Mouse (Mus musculus) MEL (cell line): ENCODE data around the gene Slc44a2. TPM values are rescaled to one million over a fixed set of nuclear protein-coding genes. Genes with fewer than 3 reads are reported as not detected.

Experiments
- DNase-seq: peaks from one replicate; pipeline ENCODE4 v3.0.0; 2011; ENCODE audit warnings: low read depth, low spot score
- H3K27ac ChIP-seq: 2 replicates; pipeline ENCODE4 v1.5.1; 2012; ENCODE audit warnings: low read depth, mild to moderate bottlenecking, control low read depth, low read length, moderate library complexity; ENCODE audit not compliant: control insufficient read depth
- H3K27me3 ChIP-seq, 2 experiments: fragments of 150-350 bp in 1 of 2; sonication (generic) in 1 of 2; 2 replicates each; pipeline ENCODE4 v1.6.1; 2012; ENCODE audit warnings: low read length in 2 of 2, mild to moderate bottlenecking in 2 of 2, improper control_type of control experiment in 1 of 2, moderate library complexity in 1 of 2; ENCODE audit not compliant: insufficient read depth in 2 of 2, control insufficient read depth in 1 of 2
- H3K36me3 ChIP-seq, 2 experiments: 2 replicates each; pipeline ENCODE4 v1.6.1; 2012 to 2014; ENCODE audit warnings: low read length in 2 of 2, improper control_type of control experiment in 1 of 2, inconsistent platforms in 1 of 2, mild to moderate bottlenecking in 1 of 2; ENCODE audit not compliant: insufficient read depth in 2 of 2, control insufficient read depth in 1 of 2
- H3K4me1 ChIP-seq, 2 experiments: fragments of 150-350 bp in 1 of 2; sonication (generic) in 1 of 2; 2 replicates each; pipeline ENCODE4 v1.6.1; 2012; ENCODE audit warnings: low read length in 2 of 2, improper control_type of control experiment in 1 of 2, mild to moderate bottlenecking in 1 of 2; ENCODE audit not compliant: insufficient read depth in 2 of 2, control insufficient read depth in 1 of 2
- H3K4me3 ChIP-seq, 2 experiments: fragments of 150-350 bp in 1 of 2; sonication (generic) in 1 of 2; 2 replicates each; pipeline ENCODE4 v1.5.1; 2012; ENCODE audit warnings: low read depth in 2 of 2, low read length in 2 of 2, mild to moderate bottlenecking in 2 of 2, moderate library complexity in 2 of 2, control low read depth in 1 of 2, improper control_type of control experiment in 1 of 2; ENCODE audit not compliant: control insufficient read depth in 1 of 2, insufficient read depth in 1 of 2
- H3K79me2 ChIP-seq: 2 replicates; pipeline ENCODE4 v1.6.1; 2012; ENCODE audit warnings: mild to moderate bottlenecking, low read length, moderate library complexity; ENCODE audit not compliant: control insufficient read depth, poor library complexity, insufficient read depth
- H3K9ac ChIP-seq: 2 replicates; pipeline ENCODE4 v1.6.1; 2012; ENCODE audit warnings: low read depth, mild to moderate bottlenecking, control low read depth, low read length, moderate library complexity; ENCODE audit not compliant: control insufficient read depth, poor library complexity, severe bottlenecking
- H3K9me3 ChIP-seq: fragments of 150-350 bp; sonication (generic); replicated peaks from 2 replicates; pipeline ENCODE4 v1.6.1; 2012; ENCODE audit warnings: mild to moderate bottlenecking, low read length, improper control_type of control experiment, moderate library complexity; ENCODE audit not compliant: insufficient read depth
- BHLHE40 ChIP-seq: IDR thresholded peaks from 2 replicates; pipeline ENCODE4 v1.6.1; 2012; ENCODE audit warnings: low read depth, mild to moderate bottlenecking, inconsistent platforms, low read length, improper control_type of control experiment, borderline replicate concordance
- CHD1 ChIP-seq: IDR thresholded peaks from 2 replicates; pipeline ENCODE4 v1.6.1; 2012; ENCODE audit warnings: low read depth, mild to moderate bottlenecking, inconsistent platforms, low read length, improper control_type of control experiment
- CHD2 ChIP-seq: IDR thresholded peaks from 2 replicates; pipeline ENCODE4 v1.6.1; 2011; ENCODE audit warnings: low read length, improper control_type of control experiment
- CTCF ChIP-seq, 3 experiments: IDR thresholded peaks in 2 of 3; conservative IDR thresholded peaks in 1 of 3; 2 replicates each; pipeline ENCODE4 v1.5.1; 2011 to 2012; ENCODE audit warnings: low read length in 3 of 3, low read depth in 2 of 3, mild to moderate bottlenecking in 2 of 3, improper control_type of control experiment in 1 of 3, inconsistent platforms in 1 of 3, mixed read lengths in 1 of 3, moderate library complexity in 1 of 3; ENCODE audit not compliant: control insufficient read depth in 1 of 3, insufficient read depth in 1 of 3, poor library complexity in 1 of 3, severe bottlenecking in 1 of 3
- EP300 ChIP-seq, 2 experiments: IDR thresholded peaks; 2 replicates each; pipeline ENCODE4 v1.6.1; 2011; ENCODE audit warnings: improper control_type of control experiment in 2 of 2, low read length in 2 of 2, low read depth in 1 of 2, mild to moderate bottlenecking in 1 of 2
- ETS1 ChIP-seq: IDR thresholded peaks from 2 replicates; pipeline ENCODE4 v1.6.1; 2012; ENCODE audit warnings: low read depth, mild to moderate bottlenecking, inconsistent platforms, low read length, improper control_type of control experiment, moderate library complexity
- GABPA ChIP-seq: IDR thresholded peaks from 2 replicates; pipeline ENCODE4 v1.6.1; 2012; ENCODE audit warnings: low read depth, mild to moderate bottlenecking, inconsistent platforms, low read length, improper control_type of control experiment, moderate library complexity
- GATA1 ChIP-seq: IDR thresholded peaks from 2 replicates; pipeline ENCODE4 v1.6.1; 2011; ENCODE audit warnings: low read depth, low read length, improper control_type of control experiment
- HCFC1 ChIP-seq: IDR thresholded peaks from 2 replicates; pipeline ENCODE4 v1.6.1; 2012; ENCODE audit warnings: low read depth, mild to moderate bottlenecking, inconsistent platforms, low read length, improper control_type of control experiment, moderate library complexity
- MAX ChIP-seq: IDR thresholded peaks from 2 replicates; pipeline ENCODE4 v1.6.1; 2011; ENCODE audit warnings: low read length, improper control_type of control experiment
- MAZ ChIP-seq: IDR thresholded peaks from 2 replicates; pipeline ENCODE4 v1.6.1; 2012; ENCODE audit warnings: low read depth, mild to moderate bottlenecking, inconsistent platforms, low read length, improper control_type of control experiment
- MEF2A ChIP-seq: IDR thresholded peaks from 2 replicates; pipeline ENCODE4 v1.6.1; 2014; ENCODE audit warnings: low read depth, mild to moderate bottlenecking, inconsistent platforms, low read length, improper control_type of control experiment; ENCODE audit not compliant: poor library complexity, insufficient replicate concordance, severe bottlenecking; ENCODE audit errors: extremely low read depth
- MXI1 ChIP-seq: IDR thresholded peaks from 2 replicates; pipeline ENCODE4 v1.6.1; 2011; ENCODE audit warnings: mild to moderate bottlenecking, low read depth, low read length, improper control_type of control experiment
- MYC ChIP-seq: IDR thresholded peaks from 2 replicates; pipeline ENCODE4 v1.6.1; 2011; ENCODE audit warnings: low read depth, mild to moderate bottlenecking, low read length, improper control_type of control experiment, moderate library complexity
- NRF1 ChIP-seq: IDR thresholded peaks from 2 replicates; pipeline ENCODE4 v1.6.1; 2014; ENCODE audit warnings: low read depth, mild to moderate bottlenecking, inconsistent platforms, low read length, improper control_type of control experiment, moderate library complexity; ENCODE audit not compliant: poor library complexity, insufficient read depth, severe bottlenecking
- POLR2A ChIP-seq, 2 experiments: IDR thresholded peaks; 2 replicates each; pipeline ENCODE4 v1.6.1; 2011 to 2012; ENCODE audit warnings: low read length in 2 of 2, mild to moderate bottlenecking in 2 of 2, control low read depth in 1 of 2, improper control_type of control experiment in 1 of 2, low read depth in 1 of 2, moderate library complexity in 1 of 2; ENCODE audit not compliant: control insufficient read depth in 1 of 2, insufficient read depth in 1 of 2, poor library complexity in 1 of 2
- POLR2AphosphoS2 ChIP-seq: IDR thresholded peaks from 2 replicates; pipeline ENCODE4 v1.6.1; 2011; ENCODE audit warnings: low read length, improper control_type of control experiment
- RAD21 ChIP-seq: IDR thresholded peaks from 2 replicates; pipeline ENCODE4 v1.6.1; 2011; ENCODE audit warnings: mild to moderate bottlenecking, low read depth, low read length, improper control_type of control experiment
- RCOR1 ChIP-seq: IDR thresholded peaks from 2 replicates; pipeline ENCODE4 v1.6.1; 2012; ENCODE audit warnings: low read depth, mild to moderate bottlenecking, inconsistent platforms, low read length, improper control_type of control experiment
- SIN3A ChIP-seq: IDR thresholded peaks from 2 replicates; pipeline ENCODE4 v1.6.1; 2012; ENCODE audit warnings: low read length, improper control_type of control experiment, inconsistent platforms
- SMC3 ChIP-seq: IDR thresholded peaks from 2 replicates; pipeline ENCODE4 v1.6.1; 2011; ENCODE audit warnings: low read depth, low read length, improper control_type of control experiment
- TAL1 ChIP-seq: IDR thresholded peaks from 2 replicates; pipeline ENCODE4 v1.6.1; 2012; ENCODE audit warnings: mild to moderate bottlenecking, inconsistent platforms, low read length, moderate library complexity, mixed read lengths
- TBP ChIP-seq: IDR thresholded peaks from 2 replicates; pipeline ENCODE4 v1.8.0; 2011; ENCODE audit warnings: low read depth, low read length, improper control_type of control experiment
- TCF12 ChIP-seq: IDR thresholded peaks from 2 replicates; pipeline ENCODE4 v1.6.1; 2014; ENCODE audit warnings: low read depth, mild to moderate bottlenecking, inconsistent platforms, low read length, improper control_type of control experiment, moderate library complexity
- USF1 ChIP-seq: IDR thresholded peaks from 2 replicates; pipeline ENCODE4 v1.6.1; 2014; ENCODE audit warnings: low read depth, mild to moderate bottlenecking, inconsistent platforms, low read length, improper control_type of control experiment, moderate library complexity
- ZC3H11A ChIP-seq: IDR thresholded peaks from 2 replicates; pipeline ENCODE4 v1.6.1; 2012; ENCODE audit warnings: low read depth, mild to moderate bottlenecking, inconsistent platforms, low read length, improper control_type of control experiment
- ZKSCAN1 ChIP-seq: IDR thresholded peaks from 2 replicates; pipeline ENCODE4 v1.6.1; 2012; ENCODE audit warnings: low read depth, mild to moderate bottlenecking, inconsistent platforms, low read length, improper control_type of control experiment, moderate library complexity
- ZMIZ1 ChIP-seq: IDR thresholded peaks from 2 replicates; pipeline ENCODE4 v1.6.1; 2012; ENCODE audit warnings: low read depth, mild to moderate bottlenecking, inconsistent platforms, low read length, improper control_type of control experiment, moderate library complexity
- ZNF384 ChIP-seq: IDR thresholded peaks from 2 replicates; pipeline ENCODE4 v1.6.1; 2012; ENCODE audit warnings: low read depth, mild to moderate bottlenecking, inconsistent platforms, low read length, improper control_type of control experiment
- polyA plus RNA-seq, 2 experiments: library from polyadenylated mRNA; stranded (reverse) in 1 of 2; unstranded in 1 of 2; fragments of >175 nt in 1 of 2; fragments of >200 nt in 1 of 2; gene quantifications; 2 replicates each; pipeline versions ENCODE4 v1.2.1 to v1.2.4; 2012; ENCODE audit warnings: low replicate concordance in 2 of 2, low read depth in 1 of 2; ENCODE audit not compliant: insufficient read length in 2 of 2, insufficient read depth in 1 of 2, missing spikeins in 1 of 2
- total RNA-seq: library from RNA; depleted of rRNA; stranded (reverse); fragments of 300-350 nt; gene quantifications from 2 replicates; pipeline ENCODE4 v1.2.3, GENCODE M21; 2012

Gene Slc44a2
- total and polyA plus RNA-seq, 3 experiments, result 27.3 to 121 TPM; not detected in 1

- Histone ChIP-seq H3K9me3 (no peaks in the 10 kb centered on the region), H3K36me3 (peaks cover 0 to 10% of the 10 kb centered on the region in 2 experiments; a peak in 2 of 4 replicates), H3K4me3 (no peak within 1 kb of the TSS), H3K27me3 (no peaks in the 10 kb centered on the region), H3K9ac (peak within 1 kb of the TSS; percentile 6; the same call in 1 of the 2 replicates), H3K4me1 (peaks cover 4 to 12% of the 10 kb centered on the region in 2 experiments; a peak in 3 of 4 replicates), H3K27ac (no peak within 1 kb of the TSS), H3K79me2 (no peaks in the 10 kb centered on the region)
- no peak for TF ChIP-seq RCOR1
- TF ChIP-seq TCF12, result no peak
- TF ChIP-seq NRF1, result no peak
- TF ChIP-seq BHLHE40, result no peak
- no peak for TF ChIP-seq MXI1
- no peak for TF ChIP-seq USF1
- no peak for TF ChIP-seq POLR2AphosphoS2
- TF ChIP-seq CHD1, result no peak
- no peak for TF ChIP-seq TAL1
- DNase-seq, result no peak
Observed at GRCm38 (mm10) chr9:21312134-21312533, 8.4 kb upstream of the Slc44a2 start, which contains the start of gene Ap1m2. Gene Ap1m2 (minus strand): TSS chr9:21312337.

- no peak overlapping the region for H3K27ac ChIP-seq
- H3K4me1 ChIP-seq, result peaks cover 6 to 16% of the 10 kb centered on the region in 2 experiments; a peak in 3 of 4 replicates
- peaks cover 0 to 14% of the 10 kb centered on the region in 2 experiments; a peak in 2 of 4 replicates for H3K36me3 ChIP-seq
- no peak overlapping the region for H3K4me3 ChIP-seq
- H3K9ac ChIP-seq, result peak overlapping the region; percentile 6; the same call in 1 of the 2 replicates
- peak; percentile 95 for TF ChIP-seq TCF12
- peak in 2 of 3 experiments; percentile 100; a peak in 5 of 6 replicates for TF ChIP-seq CTCF (IDR thresholded peaks at IDR 0.05 in 2 of 3, conservative IDR thresholded peaks at IDR 0.05 in 1 of 3; ENCODE audit: control insufficient read depth in 1 of 3, insufficient read depth in 1 of 3, low read depth in 2 of 3, low read length in 3 of 3, poor library complexity in 1 of 3, severe bottlenecking in 1 of 3)
- TF ChIP-seq POLR2A (IDR thresholded peaks at IDR 0.05; ENCODE audit: control insufficient read depth in 1 of 2, insufficient read depth in 1 of 2, low read depth in 1 of 2, low read length in 2 of 2, poor library complexity in 1 of 2), result peak in 1 of 2 experiments; percentile 17; a peak in 1 of 4 replicates
- TF ChIP-seq ETS1, result peak; percentile 92
- TF ChIP-seq ZC3H11A, result peak; percentile 100
- TF ChIP-seq MAZ, result peak; percentile 66
- TF ChIP-seq BHLHE40, result peak; percentile 49; the same call in 1 of the 2 replicates
- TF ChIP-seq GATA1, result peak; percentile 95
- peak; percentile 77 for TF ChIP-seq TBP
- TF ChIP-seq EP300 (IDR thresholded peaks at IDR 0.05; ENCODE audit: low read depth in 1 of 2, low read length in 2 of 2), result peak; percentile 87 to 95
- peak; percentile 59 for TF ChIP-seq MAX
- no peak for TF ChIP-seq USF1
- no peak; the same call in none of the 2 replicates for TF ChIP-seq RAD21
- no peak for TF ChIP-seq ZMIZ1
- TF ChIP-seq MEF2A, result no peak
- TF ChIP-seq HCFC1, result peak; percentile 63; the same call in 1 of the 2 replicates
- TF ChIP-seq TAL1, result peak; percentile 99
- peak; percentile 100 for TF ChIP-seq SMC3
- TF ChIP-seq ZKSCAN1, result no peak
- TF ChIP-seq ZNF384, result peak; percentile 81
- TF ChIP-seq CHD2, result no peak
- TF ChIP-seq MXI1, result peak; percentile 82; the same call in 1 of the 2 replicates
- peak; percentile 96 for TF ChIP-seq SIN3A
- no peak for TF ChIP-seq GABPA
- peak; percentile 94 for TF ChIP-seq RCOR1
- TF ChIP-seq MYC, result peak; percentile 79; the same call in 1 of the 2 replicates
- H3K9me3 ChIP-seq, result no peaks in the 10 kb centered on the region
- DNase-seq, result peak; percentile 99
- H3K79me2 ChIP-seq, result no peaks in the 10 kb centered on the region
- no peaks in the 10 kb centered on the region for H3K27me3 ChIP-seq
Observed at GRCm38 (mm10) chr9:21313394-21313793, 7.1 kb upstream of the Slc44a2 start.
